Mouse (Mus musculus) kidney, postnatal 0 days (tissue): ENCODE data around the gene Slc25a27. TPM values are rescaled to one million over a fixed set of nuclear protein-coding genes. Genes with fewer than 3 reads are reported as not detected.

ENCODE experiments used
- ATAC-seq: fragments of 200-750 bp; cut with Nextera tagmentation; replicated peaks from 2 replicates; pipeline ENCODE4 v1.8.0; 2017; ENCODE audit warnings: low read depth, moderate number of reproducible peaks, moderate TSS enrichment, moderate library complexity; ENCODE audit not compliant: low FRiP score
- DNase-seq: peaks from one replicate; pipeline ENCODE4 v3.0.0-alpha.2; 2016; ENCODE audit warnings: low spot score
- H3K27ac ChIP-seq: fragments of 300-500 bp; sonication (generic); 2 replicates; pipeline ENCODE4 v1.5.1; 2014; ENCODE audit warnings: mild to moderate bottlenecking
- H3K27me3 ChIP-seq: fragments of 300-500 bp; sonication (generic); 2 replicates; pipeline ENCODE4 v1.6.1; 2014; ENCODE audit warnings: low read length, mixed read lengths; ENCODE audit not compliant: insufficient read depth
- H3K36me3 ChIP-seq: fragments of 300-500 bp; sonication (generic); 2 replicates; pipeline ENCODE4 v1.6.1; 2014; ENCODE audit warnings: low read length, mixed read lengths; ENCODE audit not compliant: insufficient read depth
- H3K4me1 ChIP-seq: fragments of 300-500 bp; sonication (generic); replicated peaks from 2 replicates; pipeline ENCODE4 v1.6.1; 2014; ENCODE audit warnings: antibody characterized with exemption, low read length, mixed read lengths; ENCODE audit not compliant: insufficient read depth
- H3K4me2 ChIP-seq: fragments of 300-500 bp; sonication (generic); 2 replicates; pipeline ENCODE4 v1.6.1; 2014; ENCODE audit warnings: mild to moderate bottlenecking, low read length, moderate library complexity, mixed read lengths
- H3K4me3 ChIP-seq: fragments of 300-500 bp; sonication (generic); replicated peaks from 2 replicates; pipeline ENCODE4 v1.5.1; 2014; ENCODE audit warnings: low read depth, low read length
- H3K9ac ChIP-seq: fragments of 300-500 bp; sonication (generic); 2 replicates; pipeline ENCODE4 v1.6.1; 2014; ENCODE audit warnings: low read depth, low read length
- H3K9me3 ChIP-seq: fragments of 300-500 bp; sonication (generic); replicated peaks from 2 replicates; pipeline ENCODE4 v1.6.1; 2016; ENCODE audit warnings: low read length, inconsistent platforms, mixed read lengths
- CTCF ChIP-seq: IDR thresholded peaks from 2 replicates; pipeline ENCODE4 v1.5.1; 2016; ENCODE audit warnings: antibody characterized with exemption, low read depth, mild to moderate bottlenecking, moderate library complexity
- WGBS: fragments of 180-500 bp; shearing (Covaris S2); extraction: QIAGEN DNeasy Blood & Tissue Kit; methylation state at CpG from one replicate; pipeline ENCODE4 v1.1.7; 2014; 5-methylcytosine and 5-hydroxymethylcytosine counted together
- polyA plus RNA-seq: library from polyadenylated mRNA; unstranded; fragments of >200 nt; fragmentation: Nextera tagmentation; extraction: Ambion mirVana; gene quantifications from 2 replicates; pipeline ENCODE4 v1.2.1, GENCODE M21; 2015

Gene Slc25a27
- polyA plus RNA-seq, 1 experiment from 2014 or later: 6.8 TPM

DNA sequence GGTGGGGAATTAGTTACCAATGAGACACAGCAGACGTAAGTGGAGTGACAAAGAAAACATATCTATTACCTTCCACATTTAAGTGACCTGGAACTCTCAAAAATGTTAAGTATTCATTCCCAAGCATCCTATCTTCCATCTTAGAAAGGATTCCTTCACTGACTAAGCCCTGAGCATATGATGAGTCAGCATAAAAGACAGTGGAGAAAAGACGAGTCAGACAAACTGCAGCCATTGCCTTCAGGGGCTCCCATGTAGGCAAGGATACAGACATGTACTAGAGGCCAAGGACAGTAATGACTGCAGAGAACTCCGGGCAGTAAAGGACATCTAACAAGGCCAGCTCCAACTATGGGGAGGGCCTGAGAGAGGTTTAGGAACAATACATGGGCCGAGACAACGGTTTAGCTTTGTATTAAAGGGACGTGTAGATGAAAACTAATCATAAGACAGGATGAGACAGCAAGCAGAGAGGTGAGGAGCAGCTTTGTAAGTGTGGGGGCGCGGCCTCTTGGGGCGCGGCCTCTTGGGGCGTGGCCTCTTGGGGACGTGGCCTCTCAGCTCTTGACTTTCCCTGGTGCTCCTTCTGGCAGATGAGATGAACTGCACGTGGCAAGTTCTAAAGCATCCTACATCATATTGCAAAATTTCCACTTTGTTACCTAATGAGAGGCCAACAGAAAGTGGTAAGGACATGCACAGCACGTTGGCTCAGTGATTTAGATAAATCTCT is 15.5 kb downstream of the Slc25a27 start:
- Histone ChIP-seq H3K4me1 (no peaks in the 10 kb centered on the region), H3K27ac (no peak overlapping the region), H3K9me3 (no peaks in the 10 kb centered on the region), H3K4me2 (no peak overlapping the region), H3K27me3 (no peaks in the 10 kb centered on the region), H3K4me3 (no peak overlapping the region), H3K36me3 (0 out of 2 replicates have a peak, but pooled peaks cover 4% of the 10 kb centered on the region), H3K9ac (no peak overlapping the region)
- ATAC-seq (no peak), DNase-seq (no peak)
- TF ChIP-seq CTCF: no peak
- WGBS: 72% methylated on average over 14 of the region's 14 CpGs

DNA sequence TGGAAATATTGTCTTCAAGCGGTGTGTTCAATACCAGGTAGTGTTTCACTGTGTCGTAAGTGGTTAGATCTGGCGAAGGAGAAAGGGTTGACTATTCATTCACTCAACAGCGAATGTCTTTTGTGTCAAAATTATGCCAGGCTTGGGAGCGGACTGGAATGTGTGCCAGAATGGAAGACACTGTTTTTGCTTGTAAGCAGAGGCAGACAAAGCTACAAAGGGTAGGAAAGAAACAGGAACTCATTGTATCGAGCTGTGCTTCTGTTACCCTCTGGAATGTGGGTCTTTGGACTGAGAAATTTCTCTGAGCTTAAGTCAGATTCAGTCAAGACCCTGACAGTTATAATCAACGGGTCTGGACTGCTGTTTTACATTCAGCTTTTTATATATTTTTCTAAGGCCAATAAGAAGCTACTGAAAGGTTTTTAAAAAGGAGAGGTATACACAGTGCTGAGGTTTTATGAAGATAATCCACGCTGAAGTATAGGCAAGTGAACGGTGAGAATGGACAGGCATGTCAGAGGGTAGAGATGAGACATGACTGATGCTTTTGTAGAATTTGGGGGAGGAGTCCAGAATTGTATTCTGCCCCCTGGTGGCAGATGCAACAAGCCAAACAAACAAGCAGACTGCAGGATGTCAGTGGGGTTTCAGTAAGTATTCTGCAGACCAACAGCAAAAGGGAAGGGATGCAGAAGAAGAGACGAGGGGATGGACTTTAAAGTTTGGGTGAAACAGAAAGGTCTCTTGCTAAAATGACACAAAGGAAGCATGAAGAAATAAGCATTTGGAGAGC is 17.2 kb downstream of the Slc25a27 start:
- ATAC-seq: no peak
- H3K27ac ChIP-seq: no peak overlapping the region

DNA sequence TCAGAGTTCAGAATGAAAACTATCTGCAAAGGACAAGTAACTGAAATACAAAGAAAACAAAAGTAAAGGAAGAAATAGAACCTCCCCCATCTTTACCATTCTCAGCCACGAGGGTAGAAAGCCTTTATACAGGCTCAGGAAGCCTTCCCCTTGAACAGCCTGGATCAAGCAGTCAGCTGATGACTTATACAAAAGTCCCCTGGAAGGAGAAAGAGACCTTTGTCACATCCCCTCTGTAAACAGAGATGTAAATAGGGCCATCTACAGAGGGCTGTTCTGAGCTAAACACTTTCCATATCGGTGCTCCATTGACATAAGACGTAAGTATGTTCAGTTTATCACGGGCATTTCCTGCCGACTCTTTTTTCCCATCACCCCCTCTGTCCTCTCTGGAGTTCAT is 20.1 kb downstream of the Slc25a27 start:
- no peaks in the 10 kb centered on the region for H3K27me3 ChIP-seq
- no peaks in the 10 kb centered on the region for H3K9me3 ChIP-seq
- H3K4me2 ChIP-seq: no peak overlapping the region
- no peak overlapping the region for H3K9ac ChIP-seq
- DNase-seq (peak; percentile 10), ATAC-seq (no peak)
- H3K27ac ChIP-seq: no peak overlapping the region
- peaks cover 7% of the 10 kb centered on the region; the same call in 1 of the 2 replicates for H3K36me3 ChIP-seq
- 57% methylated on average over 5 of the region's 5 CpGs for WGBS
- no peaks in the 10 kb centered on the region for H3K4me1 ChIP-seq
- TF ChIP-seq CTCF: no peak
- no peak overlapping the region for H3K4me3 ChIP-seq

More for the DNA sequence above, 17.2 kb downstream of the Slc25a27 start:
- Histone ChIP-seq H3K9ac (no peak overlapping the region), H3K4me3 (no peak overlapping the region), H3K4me2 (no peak overlapping the region), H3K36me3 (peaks cover 7% of the 10 kb centered on the region; the same call in 1 of the 2 replicates), H3K4me1 (no peaks in the 10 kb centered on the region), H3K9me3 (no peaks in the 10 kb centered on the region), H3K27me3 (no peaks in the 10 kb centered on the region)
- no peak for DNase-seq
- WGBS: 92% methylated on average over 10 of the region's 10 CpGs
- TF ChIP-seq CTCF: peak; percentile 60

DNA sequence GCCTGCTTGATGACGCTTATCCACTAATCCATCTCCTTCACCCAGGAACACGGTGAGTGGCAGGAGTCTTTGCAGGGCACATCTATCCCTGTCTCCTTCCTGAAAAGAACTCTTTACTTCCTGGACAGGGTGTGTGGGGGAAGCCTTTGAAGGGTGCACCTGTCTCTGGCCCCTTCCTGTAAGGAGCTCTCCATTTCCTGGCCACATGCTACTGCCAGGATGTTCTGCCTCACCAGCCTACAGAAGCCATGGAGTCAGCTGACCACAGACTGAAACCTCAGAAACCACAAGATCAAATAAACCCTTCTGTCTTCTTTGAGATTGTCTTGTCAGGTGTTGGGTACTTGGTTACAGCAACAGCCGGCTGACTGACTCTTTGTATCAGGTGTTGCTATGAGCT is 21.9 kb downstream of the Slc25a27 start:
- ATAC-seq (no peak), DNase-seq (no peak)
- Histone ChIP-seq H3K4me3 (no peak overlapping the region), H3K27ac (no peak overlapping the region), H3K27me3 (no peaks in the 10 kb centered on the region), H3K36me3 (peaks cover 3% of the 10 kb centered on the region; the same call in 1 of the 2 replicates), H3K9ac (no peak overlapping the region), H3K9me3 (no peaks in the 10 kb centered on the region), H3K4me1 (no peaks in the 10 kb centered on the region), H3K4me2 (no peak overlapping the region)
- TF ChIP-seq CTCF: no peak
- WGBS: 82% methylated on average over 3 of the region's 3 CpGs

DNA sequence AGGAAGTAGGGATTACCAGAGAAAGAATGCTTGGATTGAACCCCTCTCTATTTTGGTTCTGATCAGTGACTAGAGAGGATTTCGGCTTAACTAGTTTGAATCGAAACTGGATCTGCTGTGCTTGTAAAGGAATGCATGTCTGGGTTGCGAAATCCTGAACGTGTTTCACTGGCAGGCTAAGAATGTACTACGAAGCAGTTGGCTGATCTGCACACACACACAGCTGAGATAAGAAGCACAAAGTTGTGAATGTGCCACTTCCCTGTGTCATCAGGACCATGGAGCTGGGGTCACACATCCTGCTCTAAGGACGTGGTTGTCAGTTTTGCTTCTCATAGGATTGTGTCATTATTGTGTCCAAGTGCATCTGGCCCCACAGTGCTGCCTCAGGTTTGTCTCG is 22.6 kb downstream of the Slc25a27 start:
- no peaks in the 10 kb centered on the region for H3K4me1 ChIP-seq
- no peak overlapping the region for H3K4me3 ChIP-seq
- H3K9ac ChIP-seq: no peak overlapping the region
- TF ChIP-seq CTCF: no peak
- ATAC-seq (no peak), DNase-seq (no peak)
- H3K9me3 ChIP-seq: no peaks in the 10 kb centered on the region
- 59% methylated on average over 7 of the region's 7 CpGs for WGBS
- H3K27me3 ChIP-seq: no peaks in the 10 kb centered on the region
- H3K27ac ChIP-seq: no peak overlapping the region
- peaks cover 3% of the 10 kb centered on the region; the same call in 1 of the 2 replicates for H3K36me3 ChIP-seq
- H3K4me2 ChIP-seq: no peak overlapping the region

DNA sequence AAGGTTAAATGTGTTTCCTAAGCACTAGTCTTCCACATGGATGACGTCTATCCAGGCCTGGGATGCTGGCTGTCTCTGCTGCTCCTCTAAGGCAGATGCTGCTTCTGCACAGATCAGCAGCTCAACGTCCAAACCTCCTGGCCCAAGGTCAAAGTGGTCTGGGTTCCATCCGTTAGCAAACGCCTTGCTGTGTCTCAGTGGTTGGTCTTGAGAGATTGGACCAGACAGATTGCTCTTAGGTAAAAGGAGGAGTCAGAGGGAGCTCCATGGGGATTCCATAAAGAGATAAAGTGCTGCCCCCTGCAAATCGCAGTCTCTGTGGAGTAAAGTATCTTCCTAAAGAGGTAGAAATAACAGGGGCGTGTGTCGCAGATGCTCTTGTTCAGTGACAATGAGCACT is 23.8 kb downstream of the Slc25a27 start:
- H3K9ac ChIP-seq: no peak overlapping the region
- no peak for TF ChIP-seq CTCF
- no peak overlapping the region for H3K4me2 ChIP-seq
- no peak overlapping the region for H3K27ac ChIP-seq
- no peak for DNase-seq
- no peak for ATAC-seq
- 77% methylated on average over 7 of the region's 7 CpGs for WGBS
- H3K9me3 ChIP-seq: no peaks in the 10 kb centered on the region
- H3K4me1 ChIP-seq: no peaks in the 10 kb centered on the region
- no peak overlapping the region for H3K4me3 ChIP-seq
- H3K27me3 ChIP-seq: no peaks in the 10 kb centered on the region
- peaks cover 3% of the 10 kb centered on the region; the same call in 1 of the 2 replicates for H3K36me3 ChIP-seq
